Mouse (Mus musculus) kidney, embryonic 16.5 days (tissue): ENCODE measurements around the gene Atp2b2. TPM values are rescaled to one million over a fixed set of nuclear protein-coding genes. Genes with fewer than 3 reads are reported as not detected.

Source experiments
- ATAC-seq: fragments of 200-750 bp; cut with Nextera tagmentation; 2 replicates; pipeline ENCODE4 v1.8.0; 2017; ENCODE audit warnings: moderate TSS enrichment; ENCODE audit not compliant: low FRiP score, low TSS enrichment
- H3K27ac ChIP-seq: fragments of 300-500 bp; sonication (generic); 2 replicates; pipeline ENCODE4 v1.5.1; 2014; ENCODE audit warnings: low read length
- H3K27me3 ChIP-seq: fragments of 300-500 bp; sonication (generic); 2 replicates; pipeline ENCODE4 v1.6.1; 2014; ENCODE audit warnings: low read length, control low read depth, mixed read lengths; ENCODE audit not compliant: insufficient read depth
- H3K36me3 ChIP-seq: fragments of 300-500 bp; sonication (generic); 2 replicates; pipeline ENCODE4 v1.6.1; 2014; ENCODE audit warnings: low read length, control low read depth, mixed read lengths; ENCODE audit not compliant: insufficient read depth
- H3K4me1 ChIP-seq: fragments of 300-500 bp; sonication (generic); 2 replicates; pipeline ENCODE4 v1.6.1; 2014; ENCODE audit warnings: low read length, control low read depth, mixed read lengths; ENCODE audit not compliant: insufficient read depth
- H3K4me2 ChIP-seq: fragments of 300-500 bp; sonication (generic); replicated peaks from 2 replicates; pipeline ENCODE4 v1.6.1; 2014; ENCODE audit warnings: low read depth, low read length
- H3K4me3 ChIP-seq: fragments of 300-500 bp; sonication (generic); 2 replicates; pipeline ENCODE4 v1.5.1; 2014; ENCODE audit warnings: mild to moderate bottlenecking, low read length
- H3K9ac ChIP-seq: fragments of 300-500 bp; sonication (generic); replicated peaks from 2 replicates; pipeline ENCODE4 v1.6.1; 2014; ENCODE audit warnings: low read length
- H3K9me3 ChIP-seq: fragments of 300-500 bp; sonication (generic); 2 replicates; pipeline ENCODE4 v1.6.1; 2016; ENCODE audit warnings: low read length, control low read depth
- WGBS: fragments of 180-500 bp; shearing (Covaris S2); extraction: QIAGEN DNeasy Blood & Tissue Kit; methylation state at CpG from one replicate; pipeline ENCODE4 v1.1.7; 2014; 5-methylcytosine and 5-hydroxymethylcytosine counted together
- microRNA-seq: library from miRNA; unstranded; fragments of <30 nt; microRNA quantifications from one replicate; pipeline ENCODE4, GENCODE M21; 2016
- polyA plus RNA-seq: library from polyadenylated mRNA; unstranded; fragments of >200 nt; fragmentation: Nextera tagmentation; extraction: Ambion mirVana; gene quantifications from 2 replicates; pipeline ENCODE4 v1.2.1, GENCODE M21; 2015

Gene Atp2b2
- polyA plus RNA-seq, 1 experiment from 2014 or later: 0.09 TPM

- H3K36me3 ChIP-seq: peaks cover 11% of the 10 kb centered on the region
Observed at GRCm38 (mm10) chr6:113697222-113698205, 344.9 kb downstream of the Atp2b2 start.

GRCm38 (mm10) chr6:113696582-113697221 lies 345.7 kb downstream of the Atp2b2 start, which contains the start of gene Tatdn2:
Gene Tatdn2 (plus strand): TSS chr6:113697050.
- ATAC-seq: peak; percentile 99
- Histone ChIP-seq H3K4me2 (peak within 1 kb of the TSS; percentile 93), H3K36me3 (peaks cover 3% of the 10 kb centered on the region; the same call in 1 of the 2 replicates), H3K9me3 (no peaks in the 10 kb centered on the region), H3K4me1 (peaks cover 19% of the 10 kb centered on the region), H3K27ac (peak within 1 kb of the TSS; percentile 89), H3K27me3 (no peaks in the 10 kb centered on the region), H3K4me3 (peak within 1 kb of the TSS; percentile 84), H3K9ac (peak within 1 kb of the TSS; percentile 84)
- under 1% methylated on average over 56 of the region's 58 CpGs for WGBS

More at GRCm38 (mm10) chr6:113697222-113698205, 344.9 kb downstream of the Atp2b2 start:
- peaks cover 19% of the 10 kb centered on the region for H3K4me1 ChIP-seq
- H3K27me3 ChIP-seq: no peaks in the 10 kb centered on the region
- peak; percentile 77 for ATAC-seq
- H3K4me2 ChIP-seq: peak overlapping the region; percentile 93
- WGBS: 0% methylated on average over 83 of the region's 113 CpGs
- peak overlapping the region; percentile 85 for H3K27ac ChIP-seq
- H3K9ac ChIP-seq: peak overlapping the region; percentile 84
- H3K9me3 ChIP-seq: no peaks in the 10 kb centered on the region
- H3K4me3 ChIP-seq: peak overlapping the region; percentile 84

DNA sequence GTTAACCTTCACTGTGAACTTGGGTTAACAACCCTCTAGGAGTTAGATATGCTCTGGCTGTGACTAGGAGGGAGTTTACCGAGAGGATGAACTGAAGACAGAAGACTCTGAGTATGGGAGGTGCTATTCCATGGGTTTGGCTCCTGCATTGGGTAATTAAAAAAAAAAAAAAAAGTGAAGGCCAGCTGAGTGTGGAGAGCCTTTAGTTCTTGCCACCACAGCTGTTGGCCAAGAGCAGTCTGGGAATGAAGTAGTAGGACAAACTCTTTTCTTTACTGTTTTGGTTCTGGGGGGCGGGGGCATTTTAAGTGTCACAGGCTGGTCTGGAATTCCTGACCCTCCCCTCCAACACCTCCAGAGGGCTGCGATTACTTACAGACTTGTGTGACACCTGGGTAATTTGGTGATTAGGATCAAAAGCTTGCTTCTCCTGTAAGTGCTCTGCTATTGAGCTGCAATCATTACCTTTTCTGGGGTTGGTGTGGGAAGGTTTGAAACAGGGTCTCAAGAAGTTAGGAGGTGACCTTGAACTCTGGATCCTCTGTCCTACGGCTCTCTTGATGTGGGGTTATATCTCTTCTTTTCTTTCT lies 346.6 kb downstream of the Atp2b2 start:
- Histone ChIP-seq H3K9me3 (no peaks in the 10 kb centered on the region), H3K36me3 (no peaks in the 10 kb centered on the region), H3K4me1 (peaks cover 21% of the 10 kb centered on the region), H3K27me3 (no peaks in the 10 kb centered on the region), H3K4me2 (peak overlapping the region; percentile 93), H3K4me3 (peak overlapping the region; percentile 84; the same call in 1 of the 2 replicates), H3K27ac (peak overlapping the region; percentile 89), H3K9ac (peak overlapping the region; percentile 52; the same call in 1 of the 2 replicates)
- 45% methylated on average over 4 of the region's 4 CpGs for WGBS
- no peak for ATAC-seq

DNA sequence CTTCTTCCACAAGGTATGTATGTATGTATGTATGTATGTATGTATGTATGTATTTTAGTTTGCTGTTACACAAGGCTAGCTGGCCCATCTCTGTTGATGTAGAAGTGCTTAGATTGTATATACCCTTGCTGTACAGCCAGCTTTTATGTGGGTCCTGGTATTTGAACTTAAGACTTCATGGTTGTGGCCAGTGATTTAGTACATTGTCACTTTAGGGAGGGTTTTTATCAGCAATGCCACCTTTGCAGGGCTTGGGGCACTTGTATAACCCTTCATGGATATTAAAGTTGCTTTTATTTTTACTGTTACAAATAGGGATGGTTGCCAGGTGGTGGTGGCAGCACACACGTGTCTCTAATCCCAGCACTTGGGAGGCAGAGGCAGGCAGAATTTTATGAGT lies 347.2 kb downstream of the Atp2b2 start:
- Histone ChIP-seq H3K9me3 (no peaks in the 10 kb centered on the region), H3K4me3 (no peak overlapping the region), H3K27ac (no peak overlapping the region), H3K36me3 (no peaks in the 10 kb centered on the region), H3K4me2 (no peak overlapping the region), H3K27me3 (no peaks in the 10 kb centered on the region), H3K9ac (no peak overlapping the region), H3K4me1 (peaks cover 28% of the 10 kb centered on the region)
- WGBS: 65% methylated on average over 1 of the region's 1 CpGs
- no peak for ATAC-seq

Small RNAs within 50 kb of the gene (microRNA-seq; reads per million reads assigned to microRNA genes)
- not detected for gene Mir7042

Other genes with a start within 250 kb of the Atp2b2 start
- gene Slc6a11, start 88.6 kb upstream of the Atp2b2 start, polyA plus RNA-seq: 0.09 and 0.13 TPM in 2 replicates
- 0.16 and 0.17 TPM in 2 replicates for gene Slc6a1, start 240.0 kb upstream of the Atp2b2 start, polyA plus RNA-seq